Mouse (Mus musculus) heart, embryonic 10.5 days (tissue): ENCODE results near the gene Tbx6. TPM values are rescaled to one million over a fixed set of nuclear protein-coding genes. Genes with fewer than 3 reads are reported as not detected.
A peak's percentile ranks its signal among the peaks of the same experiment; 100 is the strongest.

Source experiments
- DNase-seq: peaks from one replicate; pipeline ENCODE4 v3.0.0-alpha.2; 2017; ENCODE audit warnings: low spot score
- H3K27ac ChIP-seq: fragments of 300-500 bp; sonication (generic); 2 replicates; pipeline ENCODE4 v1.5.1; 2016; ENCODE audit warnings: mild to moderate bottlenecking
- H3K27me3 ChIP-seq: fragments of 300-500 bp; sonication (generic); 2 replicates; pipeline ENCODE4 v1.6.1; 2016; ENCODE audit warnings: mild to moderate bottlenecking; ENCODE audit not compliant: poor library complexity, insufficient read depth, severe bottlenecking
- H3K36me3 ChIP-seq: fragments of 300-500 bp; sonication (generic); 2 replicates; pipeline ENCODE4 v1.6.1; 2016; ENCODE audit warnings: mild to moderate bottlenecking, moderate library complexity
- H3K4me1 ChIP-seq: fragments of 300-500 bp; sonication (generic); 2 replicates; pipeline ENCODE4 v1.6.1; 2016; ENCODE audit warnings: mild to moderate bottlenecking
- H3K4me3 ChIP-seq: fragments of 300-500 bp; sonication (generic); 2 replicates; pipeline ENCODE4 v1.5.1; 2016; ENCODE audit warnings: mild to moderate bottlenecking, moderate library complexity
- H3K9me3 ChIP-seq: fragments of 300-500 bp; sonication (generic); 2 replicates; pipeline ENCODE4 v1.6.1; 2016; ENCODE audit warnings: mild to moderate bottlenecking, moderate library complexity
- WGBS: fragments of 180-500 bp; shearing (Covaris S2); methylation state at CpG from one replicate; pipeline ENCODE4 v1.1.7; 2016; 5-methylcytosine and 5-hydroxymethylcytosine counted together
- polyA plus RNA-seq: library from polyadenylated mRNA; unstranded; fragments of >200 nt; fragmentation: Nextera tagmentation; extraction: Ambion mirVana; gene quantifications from 2 replicates; pipeline ENCODE4 v1.2.1, GENCODE M21; 2016

Gene Tbx6
- polyA plus RNA-seq, 1 experiment from 2014 or later: 0.53 TPM

GRCm38 (mm10) chr7:126799468-126800268, 18.4 kb downstream of the Tbx6 start:
- peaks cover 51% of the 10 kb centered on the region for H3K36me3 ChIP-seq
- 1% methylated on average over 38 of the region's 38 CpGs for WGBS
- peak overlapping the region; percentile 99 for H3K27ac ChIP-seq
- H3K4me1 ChIP-seq: peaks cover 46% of the 10 kb centered on the region
- DNase-seq: no peak
- no peaks in the 10 kb centered on the region for H3K27me3 ChIP-seq
- no peaks in the 10 kb centered on the region for H3K9me3 ChIP-seq
- peak overlapping the region; percentile 94 for H3K4me3 ChIP-seq

- 47% methylated on average over 5 of the region's 5 CpGs for WGBS
- H3K36me3 ChIP-seq: peaks cover 47% of the 10 kb centered on the region
- no peak for DNase-seq
These were observed 19.2 kb downstream of the Tbx6 start for GRCm38 (mm10) chr7:126800269-126801056.

GRCm38 (mm10) chr7:126801057-126801422, 19.8 kb downstream of the Tbx6 start:
- Histone ChIP-seq H3K27ac (peak overlapping the region; percentile 99), H3K36me3 (peaks cover 45% of the 10 kb centered on the region), H3K4me3 (no peak overlapping the region), H3K9me3 (no peaks in the 10 kb centered on the region), H3K4me1 (peaks cover 37% of the 10 kb centered on the region), H3K27me3 (no peaks in the 10 kb centered on the region)
- DNase-seq: no peak
- WGBS: 94% methylated on average over 16 of the region's 16 CpGs

More at GRCm38 (mm10) chr7:126800269-126801056, 19.2 kb downstream of the Tbx6 start:
- Histone ChIP-seq H3K4me1 (peaks cover 43% of the 10 kb centered on the region), H3K27ac (peak overlapping the region; percentile 99), H3K27me3 (no peaks in the 10 kb centered on the region), H3K9me3 (no peaks in the 10 kb centered on the region), H3K4me3 (peak overlapping the region; percentile 94)

GRCm38 (mm10) chr7:126802134-126802889, 21.0 kb downstream of the Tbx6 start:
- Histone ChIP-seq H3K9me3 (no peaks in the 10 kb centered on the region), H3K27ac (no peak overlapping the region), H3K36me3 (peaks cover 38% of the 10 kb centered on the region), H3K4me1 (peaks cover 28% of the 10 kb centered on the region), H3K4me3 (no peak overlapping the region), H3K27me3 (no peaks in the 10 kb centered on the region)
- no peak for DNase-seq
- 87% methylated on average over 11 of the region's 11 CpGs for WGBS

GRCm38 (mm10) chr7:126803181-126803580, 21.9 kb downstream of the Tbx6 start:
- Histone ChIP-seq H3K4me1 (peaks cover 29% of the 10 kb centered on the region), H3K9me3 (no peaks in the 10 kb centered on the region), H3K4me3 (no peak overlapping the region), H3K36me3 (peaks cover 31% of the 10 kb centered on the region), H3K27ac (no peak overlapping the region), H3K27me3 (no peaks in the 10 kb centered on the region)
- no peak for DNase-seq
- WGBS: 84% methylated on average over 6 of the region's 6 CpGs

GRCm38 (mm10) chr7:126803751-126804150, 22.5 kb downstream of the Tbx6 start:
- Histone ChIP-seq H3K27me3 (no peaks in the 10 kb centered on the region), H3K27ac (no peak overlapping the region), H3K9me3 (no peaks in the 10 kb centered on the region), H3K4me3 (no peak overlapping the region), H3K36me3 (peaks cover 31% of the 10 kb centered on the region), H3K4me1 (peaks cover 35% of the 10 kb centered on the region)
- DNase-seq: no peak

GRCm38 (mm10) chr7:126806956-126807355, 25.7 kb downstream of the Tbx6 start:
- no peak overlapping the region for H3K4me3 ChIP-seq
- peaks cover 30% of the 10 kb centered on the region for H3K4me1 ChIP-seq
- H3K9me3 ChIP-seq: no peaks in the 10 kb centered on the region
- H3K27ac ChIP-seq: no peak overlapping the region
- H3K36me3 ChIP-seq: peaks cover 31% of the 10 kb centered on the region
- no peaks in the 10 kb centered on the region for H3K27me3 ChIP-seq
- 75% methylated on average over 6 of the region's 6 CpGs for WGBS
- no peak for DNase-seq

- H3K36me3 ChIP-seq: peaks cover 29% of the 10 kb centered on the region
- DNase-seq: no peak
- no peaks in the 10 kb centered on the region for H3K9me3 ChIP-seq
- H3K4me3 ChIP-seq: peak overlapping the region; percentile 71; the same call in 1 of the 2 replicates
- 69% methylated on average over 4 of the region's 4 CpGs for WGBS
- no peaks in the 10 kb centered on the region for H3K27me3 ChIP-seq
- peaks cover 30% of the 10 kb centered on the region for H3K4me1 ChIP-seq
- H3K27ac ChIP-seq: peak overlapping the region; percentile 90
These were observed 26.1 kb downstream of the Tbx6 start for GRCm38 (mm10) chr7:126807405-126807804.

- 0 out of 2 replicates have a peak, but pooled peaks cover 8% of the 10 kb centered on the region for H3K27me3 ChIP-seq
- H3K9me3 ChIP-seq: no peaks in the 10 kb centered on the region
- H3K36me3 ChIP-seq: peaks cover 21% of the 10 kb centered on the region; the same call in 1 of the 2 replicates
- H3K27ac ChIP-seq: peak overlapping the region; percentile 90
- WGBS: under 1% methylated on average over 42 of the region's 43 CpGs
- peaks cover 27% of the 10 kb centered on the region for H3K4me1 ChIP-seq
- peak overlapping the region; percentile 71 for H3K4me3 ChIP-seq
- DNase-seq: peak; percentile 97
These were observed 27.6 kb downstream of the Tbx6 start for GRCm38 (mm10) chr7:126808703-126809455.

GRCm38 (mm10) chr7:126809723-126810369, 28.6 kb downstream of the Tbx6 start:
- peaks cover 27% of the 10 kb centered on the region for H3K4me1 ChIP-seq
- 0 out of 2 replicates have a peak overlapping the region, but pooled peaks have one; percentile 71 for H3K4me3 ChIP-seq
- H3K27ac ChIP-seq: peak overlapping the region; percentile 90
- 0 out of 2 replicates have a peak, but pooled peaks cover 8% of the 10 kb centered on the region for H3K27me3 ChIP-seq
- no peaks in the 10 kb centered on the region for H3K9me3 ChIP-seq
- no peak for DNase-seq
- peaks cover 15% of the 10 kb centered on the region; the same call in 1 of the 2 replicates for H3K36me3 ChIP-seq
- 39% methylated on average over 5 of the region's 5 CpGs for WGBS

GRCm38 (mm10) chr7:126815726-126816222, 34.5 kb downstream of the Tbx6 start:
- Histone ChIP-seq H3K27ac (no peak overlapping the region), H3K27me3 (0 out of 2 replicates have a peak, but pooled peaks cover 8% of the 10 kb centered on the region), H3K9me3 (no peaks in the 10 kb centered on the region), H3K36me3 (no peaks in the 10 kb centered on the region), H3K4me1 (no peaks in the 10 kb centered on the region), H3K4me3 (no peak overlapping the region)
- no peak for DNase-seq
- 63% methylated on average over 8 of the region's 8 CpGs for WGBS
